Comparison of ENCODE assay signal across 8 mouse cellular contexts in the genomic region with DNA sequence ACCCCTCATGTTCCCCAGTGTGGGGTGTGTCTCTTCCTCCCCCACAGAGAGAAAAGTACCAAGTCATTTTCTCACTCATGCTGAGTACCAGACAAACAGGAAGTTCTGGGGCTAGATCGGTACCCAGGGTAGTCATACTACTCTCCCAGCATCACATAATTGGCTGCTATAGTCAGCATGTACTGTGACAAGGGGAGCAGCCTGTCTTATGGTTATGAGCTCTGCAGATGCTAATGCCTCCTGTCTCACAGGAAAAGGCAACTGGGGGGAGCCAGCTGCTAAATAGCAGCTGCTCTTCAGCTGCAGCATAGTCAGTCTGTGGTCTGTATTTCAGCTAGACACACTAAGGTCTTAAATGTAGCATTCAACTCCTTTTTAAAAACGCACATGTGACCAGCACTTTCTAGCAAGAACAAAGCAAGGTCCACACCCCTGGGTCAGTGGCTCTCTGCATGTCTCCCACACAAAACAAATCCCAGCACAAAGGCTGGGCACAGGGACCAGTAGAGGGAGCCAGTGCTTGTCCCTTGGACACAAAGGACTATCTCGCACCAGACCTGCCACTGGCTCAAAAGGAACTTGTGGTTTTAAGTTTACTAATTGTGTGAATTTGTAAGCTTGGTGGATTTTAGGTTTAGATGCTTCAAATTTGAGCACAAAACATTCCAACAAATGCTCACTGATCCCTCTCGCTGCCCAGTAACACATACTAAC. TPM values are rescaled to one million over a fixed set of nuclear protein-coding genes. Genes with fewer than 3 reads are reported as not detected.
DNase-seq lines count a peak whose midpoint lies in the region; ATAC-seq and TF ChIP-seq lines count a peak whose summit lies in the region.

No protein-coding gene starts in this region.

- no peaks in the 10 kb centered on the region for H3K9me3 ChIP-seq in heart, embryonic 10.5 days
- H3K9me3 ChIP-seq in kidney, embryonic 14.5 days (ENCODE audit: control insufficient read depth, low read length): no peaks in the 10 kb centered on the region
- no peaks in the 10 kb centered on the region for H3K9me3 ChIP-seq in liver, embryonic 12.5 days (replicated peaks)

- no peak overlapping the region for H3K4me2 ChIP-seq in kidney, embryonic 14.5 days (replicated peaks; ENCODE audit: low read depth, low read length)
- H3K4me2 ChIP-seq in liver, embryonic 12.5 days: no peak overlapping the region
- no peak overlapping the region for H3K4me2 ChIP-seq in myocyte (ENCODE audit: low read depth)

- TF ChIP-seq POLR2A in myocyte (IDR thresholded peaks at IDR 0.05; ENCODE audit: insufficient read length, low read depth): no peak

- no peak overlapping the region for H3K9ac ChIP-seq in kidney, embryonic 14.5 days (ENCODE audit: low read depth, low read length)
- no peak overlapping the region for H3K9ac ChIP-seq in liver, embryonic 12.5 days

- no peaks in the 10 kb centered on the region for H3K27me3 ChIP-seq in heart, embryonic 10.5 days (ENCODE audit: insufficient read depth, poor library complexity, severe bottlenecking)
- no peaks in the 10 kb centered on the region for H3K27me3 ChIP-seq in kidney, embryonic 14.5 days (ENCODE audit: control insufficient read depth, insufficient read depth, low read length)
- H3K27me3 ChIP-seq in liver, embryonic 12.5 days (replicated peaks): no peaks in the 10 kb centered on the region
- no peaks in the 10 kb centered on the region for H3K27me3 ChIP-seq in myocyte (ENCODE audit: control insufficient read depth, insufficient read depth, insufficient read length)
- H3K27me3 ChIP-seq in splenic B cell, adult 2 months (ENCODE audit: control insufficient read depth, insufficient read depth, low read length, poor library complexity, severe bottlenecking): no peaks in the 10 kb centered on the region

- H3K79me2 ChIP-seq in myocyte (ENCODE audit: control insufficient read depth, insufficient read depth): no peaks in the 10 kb centered on the region

- no peak overlapping the region for H3ac ChIP-seq in myocyte (ENCODE audit: control insufficient read depth, insufficient read length)

- H3K36me3 ChIP-seq in heart, embryonic 10.5 days: peaks cover 18% of the 10 kb centered on the region; the same call in 1 of the 2 replicates
- H3K36me3 ChIP-seq in kidney, embryonic 14.5 days (ENCODE audit: control insufficient read depth, insufficient read depth, low read length): peaks cover 20% of the 10 kb centered on the region
- H3K36me3 ChIP-seq in liver, embryonic 12.5 days: peaks cover 44% of the 10 kb centered on the region
- no peaks in the 10 kb centered on the region for H3K36me3 ChIP-seq in myocyte (ENCODE audit: control insufficient read depth, insufficient read depth)
- no peaks in the 10 kb centered on the region for H3K36me3 ChIP-seq in splenic B cell, adult 2 months (ENCODE audit: control insufficient read depth, insufficient read depth, low read length, poor library complexity, severe bottlenecking)

- H3K4me3 ChIP-seq in heart, embryonic 10.5 days: no peak overlapping the region
- no peak overlapping the region for H3K4me3 ChIP-seq in kidney, embryonic 14.5 days (ENCODE audit: low read length)
- H3K4me3 ChIP-seq in liver, embryonic 12.5 days: no peak overlapping the region
- no peak overlapping the region for H3K4me3 ChIP-seq in myocyte

- H3K4me1 ChIP-seq in heart, embryonic 10.5 days: 0 out of 2 replicates have a peak, but pooled peaks cover 8% of the 10 kb centered on the region
- no peaks in the 10 kb centered on the region for H3K4me1 ChIP-seq in kidney, embryonic 14.5 days (ENCODE audit: control insufficient read depth, insufficient read depth, low read length)
- peaks cover 27% of the 10 kb centered on the region for H3K4me1 ChIP-seq in liver, embryonic 12.5 days

- ATAC-seq in kidney, embryonic 14.5 days (ENCODE audit: low FRiP score, low TSS enrichment): 0 out of 2 replicates have a peak, but pooled peaks have one; percentile 16
- ATAC-seq in liver, embryonic 12.5 days: peak; percentile 67; the same call in 1 of the 2 replicates

- WGBS in heart, embryonic 10.5 days: 44% methylated on average over 4 of the region's 4 CpGs
- WGBS in kidney, embryonic 14.5 days: 51% methylated on average over 4 of the region's 4 CpGs
- 45% methylated on average over 4 of the region's 4 CpGs for WGBS in liver, embryonic 12.5 days (ENCODE audit: insufficient replicate concordance)

- peak; percentile 91 for DNase-seq in 3T3-L1 (ENCODE audit: low read depth, low spot score)
- DNase-seq in ZHBTc4 (ENCODE audit: low read depth, low spot score): peak; percentile 64
- DNase-seq in embryo, embryonic 11 days: peak; percentile 85
- peak; percentile 88 for DNase-seq in heart, embryonic 10.5 days (ENCODE audit: low spot score)
- peak; percentile 81 for DNase-seq in splenic B cell, adult 2 months (ENCODE audit: low read depth, low spot score)

- no peak overlapping the region for H3K27ac ChIP-seq in heart, embryonic 10.5 days
- H3K27ac ChIP-seq in kidney, embryonic 14.5 days (ENCODE audit: low read depth, low read length): no peak overlapping the region
- peak overlapping the region; percentile 49; the same call in 1 of the 2 replicates for H3K27ac ChIP-seq in liver, embryonic 12.5 days

TF ChIP-seq in myocyte, 11 proteins besides CTCF, POLR2A, EP300 and RAD21:
- no peak for TF ChIP-seq CEBPB (IDR thresholded peaks at IDR 0.05; ENCODE audit: insufficient read depth, poor library complexity, severe bottlenecking)
- peak in 1 of 3 experiments; percentile 13 for TF ChIP-seq MYOD1 (IDR thresholded peaks at IDR 0.05; ENCODE audit: control insufficient read depth in 1 of 3, insufficient read length in 2 of 3, low read depth in 2 of 3)
- TF ChIP-seq TCF12 (IDR thresholded peaks at IDR 0.05; ENCODE audit: insufficient read depth, poor library complexity, severe bottlenecking): no peak
- no peak for TF ChIP-seq TCF3 (IDR thresholded peaks at IDR 0.05; ENCODE audit: insufficient read length, low read depth)
- no peak for TF ChIP-seq SRF (IDR thresholded peaks at IDR 0.05; ENCODE audit: control insufficient read depth, insufficient read length, low read depth)
- no peak for TF ChIP-seq REST (IDR thresholded peaks at IDR 0.05; ENCODE audit: insufficient read depth, insufficient read length)
- TF ChIP-seq MYOG (IDR thresholded peaks at IDR 0.05; ENCODE audit: control insufficient read depth in 1 of 3, insufficient read depth in 1 of 3, insufficient read length in 2 of 3, low read depth in 2 of 3): no peak
- peak; percentile 19 for TF ChIP-seq USF1 (IDR thresholded peaks at IDR 0.05; ENCODE audit: low read depth)
- no peak for TF ChIP-seq E2F4 (IDR thresholded peaks at IDR 0.05; ENCODE audit: insufficient read depth)
- no peak for TF ChIP-seq MAX (IDR thresholded peaks at IDR 0.05; ENCODE audit: low read depth)
- no peak for TF ChIP-seq POLR2AphosphoS2 (IDR thresholded peaks at IDR 0.05; ENCODE audit: insufficient read length, low read depth)

RNA-seq across cellular contexts. Expression of a gene that starts 31.0 kb away (rescaled TPM):
- polyA plus RNA-seq in heart, embryonic 10.5 days (2016; fragmentation: Nextera tagmentation; extraction: Ambion mirVana): 16.5 and 20.5 TPM in 2 replicates
- polyA plus RNA-seq in kidney, embryonic 14.5 days (2014; fragmentation: Nextera tagmentation; extraction: Ambion mirVana): 17.3 and 22.1 TPM in 2 replicates
- 10.3 and 12.1 TPM in 2 replicates for polyA plus RNA-seq in liver, embryonic 12.5 days (2016; fragmentation: Nextera tagmentation; extraction: Ambion mirVana)
- 8.2 TPM for polyA plus RNA-seq in myocyte (2012; fragmentation: generic; extraction: Trizol)

RNA-seq across cellular contexts. Expression of a gene that starts 45.7 kb away (rescaled TPM):
- polyA plus RNA-seq in heart, embryonic 10.5 days (2016; fragmentation: Nextera tagmentation; extraction: Ambion mirVana): 64.1 and 65.6 TPM in 2 replicates
- 51.5 and 53.9 TPM in 2 replicates for polyA plus RNA-seq in kidney, embryonic 14.5 days (2014; fragmentation: Nextera tagmentation; extraction: Ambion mirVana)
- polyA plus RNA-seq in liver, embryonic 12.5 days (2016; fragmentation: Nextera tagmentation; extraction: Ambion mirVana): 34.4 and 36.7 TPM in 2 replicates
- polyA plus RNA-seq in myocyte (2012; fragmentation: generic; extraction: Trizol): 48.8 TPM

RNA-seq across cellular contexts. Expression of a gene that starts 46.2 kb away (rescaled TPM):
- 36.9 and 38.0 TPM in 2 replicates for polyA plus RNA-seq in heart, embryonic 10.5 days (2016; fragmentation: Nextera tagmentation; extraction: Ambion mirVana)
- 25.7 and 39.0 TPM in 2 replicates for polyA plus RNA-seq in kidney, embryonic 14.5 days (2014; fragmentation: Nextera tagmentation; extraction: Ambion mirVana)
- 22.6 and 23.9 TPM in 2 replicates for polyA plus RNA-seq in liver, embryonic 12.5 days (2016; fragmentation: Nextera tagmentation; extraction: Ambion mirVana)
- polyA plus RNA-seq in myocyte (2012; fragmentation: generic; extraction: Trizol): 21.7 TPM

RNA-seq across cellular contexts. Expression of a gene that starts 48.3 kb away (rescaled TPM):
- polyA plus RNA-seq in heart, embryonic 10.5 days (2016; fragmentation: Nextera tagmentation; extraction: Ambion mirVana): 16.5 and 18.5 TPM in 2 replicates
- polyA plus RNA-seq in kidney, embryonic 14.5 days (2014; fragmentation: Nextera tagmentation; extraction: Ambion mirVana): 13.7 and 26.6 TPM in 2 replicates
- polyA plus RNA-seq in liver, embryonic 12.5 days (2016; fragmentation: Nextera tagmentation; extraction: Ambion mirVana): 15.5 and 16.9 TPM in 2 replicates
- polyA plus RNA-seq in myocyte (2012; fragmentation: generic; extraction: Trizol): 1.3 TPM
